Mouse (Mus musculus): ENCODE results near the gene Slc35f1. TPM values are rescaled to one million over a fixed set of nuclear protein-coding genes. Genes with fewer than 3 reads are reported as not detected.
A peak's percentile ranks its signal among the peaks of the same experiment; 100 is the strongest.
"Not testable (repeated sequence)": the region's sequence is repeated elsewhere in the genome, so short reads cannot be mapped to it uniquely, and the experiment has no call there.

Gene Slc35f1
- polyA plus RNA-seq, 1 experiment from 2014 or later: 29.6 TPM

DNA sequence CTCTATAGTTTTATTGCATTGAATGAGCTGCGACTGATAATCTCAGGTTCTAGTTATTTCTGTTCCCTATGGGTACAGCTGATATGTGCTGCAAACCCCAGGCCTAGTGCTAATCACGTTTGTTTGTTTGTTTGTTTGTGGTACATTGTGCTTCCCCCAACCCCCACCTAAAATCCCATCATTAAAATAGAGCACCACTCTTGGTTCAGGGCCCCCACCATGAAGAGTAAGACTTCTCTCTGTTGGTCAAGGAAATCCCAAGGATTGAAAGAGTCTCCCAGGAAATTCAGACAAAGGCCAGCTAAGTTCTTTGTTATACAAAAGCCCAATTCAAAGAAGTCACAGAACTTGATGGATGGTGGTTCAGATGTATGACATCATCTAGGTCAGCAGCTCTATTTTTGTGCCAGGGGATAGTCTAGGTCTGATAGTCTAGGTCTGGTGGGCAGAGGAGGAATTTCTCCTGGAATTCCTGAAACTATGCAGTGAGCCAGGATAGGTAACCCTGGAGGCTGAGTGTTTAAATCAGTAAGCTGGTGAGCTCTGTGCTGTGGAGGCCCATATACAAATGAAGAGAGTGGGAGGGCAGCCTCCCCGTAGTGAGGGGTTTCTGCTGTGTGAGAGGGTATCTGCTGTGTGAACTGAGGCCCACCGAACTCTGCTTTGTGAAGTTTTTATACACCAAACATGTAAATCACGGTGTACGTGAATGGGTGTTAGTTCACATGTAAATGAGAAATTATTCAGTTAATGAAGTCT, 187.1 kb downstream of the Slc35f1 start:
- Histone ChIP-seq H3K27me3 (no peaks in the 10 kb centered on the region), H3K9ac (no peak overlapping the region), H3K9me3 (no peaks in the 10 kb centered on the region), H3K4me3 (replicated peaks) (no peak overlapping the region), H3K27ac (peak overlapping the region; percentile 87), H3K4me1 (peaks cover 42% of the 10 kb centered on the region), H3K4me2 (peak overlapping the region; percentile 17), H3K36me3 (replicated peaks) (no peaks in the 10 kb centered on the region)
- peak; percentile 85 for ATAC-seq (ENCODE audit: low FRiP score)
- WGBS: 14% methylated on average over 6 of the region's 6 CpGs

DNA sequence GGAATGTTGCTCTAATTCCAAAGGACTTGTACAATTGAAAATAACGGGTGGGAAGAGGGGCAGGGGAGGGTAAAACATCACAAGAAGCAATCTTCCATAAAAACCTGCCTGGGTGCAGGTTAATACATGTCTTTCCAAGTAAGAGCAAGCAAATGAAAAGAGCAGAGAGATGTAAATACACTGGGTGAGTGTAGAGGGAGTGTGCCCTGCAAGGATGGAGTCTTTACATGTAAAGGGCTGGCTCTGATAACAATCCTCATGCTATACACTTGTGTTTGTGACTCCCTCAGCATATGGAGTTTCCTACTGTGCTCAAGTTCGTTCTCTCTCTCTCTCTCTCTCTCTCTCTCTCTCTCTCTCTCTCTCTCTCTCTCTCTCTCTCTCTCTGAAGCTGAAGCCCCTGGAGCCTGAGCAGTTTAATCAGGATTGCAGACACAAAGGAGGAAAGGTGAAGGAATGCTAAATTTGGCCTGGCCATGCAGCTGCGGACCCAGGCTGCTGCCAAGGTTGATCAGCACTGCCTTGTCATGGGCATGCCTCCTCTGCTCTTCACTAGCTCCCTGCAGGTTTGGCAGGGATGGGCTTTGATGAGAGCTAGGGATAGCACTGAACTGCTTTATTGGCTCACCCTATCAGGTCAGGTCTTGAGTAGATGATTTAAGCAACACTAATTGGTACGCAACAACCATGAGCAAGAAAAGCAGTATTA, 187.9 kb downstream of the Slc35f1 start:
- H3K27me3 ChIP-seq: no peaks in the 10 kb centered on the region
- no peaks in the 10 kb centered on the region for H3K36me3 ChIP-seq (replicated peaks)
- H3K4me2 ChIP-seq: 0 out of 2 replicates have a peak overlapping the region, but pooled peaks have one; percentile 3
- no peak overlapping the region for H3K9ac ChIP-seq
- ATAC-seq (ENCODE audit: low FRiP score): peak; percentile 70
- no peaks in the 10 kb centered on the region for H3K9me3 ChIP-seq
- WGBS: 31% methylated on average over 4 of the region's 4 CpGs
- peak overlapping the region; percentile 87 for H3K27ac ChIP-seq
- peaks cover 44% of the 10 kb centered on the region for H3K4me1 ChIP-seq
- no peak overlapping the region for H3K4me3 ChIP-seq (replicated peaks)

DNA sequence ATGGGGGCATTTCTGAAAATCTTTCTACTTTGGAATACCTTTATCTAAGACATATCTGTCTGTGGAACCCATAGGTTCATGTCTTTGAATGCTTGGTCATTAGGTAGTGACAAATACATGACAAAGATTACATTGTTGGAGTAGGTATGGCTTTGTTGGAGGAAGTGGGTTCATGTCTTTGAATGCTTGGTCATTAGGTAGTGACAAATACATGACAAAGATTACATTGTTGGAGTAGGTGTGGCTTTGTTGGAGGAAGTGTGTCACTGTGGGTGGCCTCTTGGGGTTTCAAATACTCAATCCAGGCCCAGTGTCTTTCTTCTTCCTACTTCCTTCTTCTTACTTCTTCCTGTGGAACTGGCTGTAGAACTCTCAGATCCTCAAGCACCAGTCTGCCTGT, 206.4 kb downstream of the Slc35f1 start:
- not testable (repeated sequence) for ATAC-seq (ENCODE audit: low FRiP score); H3K9ac ChIP-seq; H3K27ac ChIP-seq; H3K9me3 ChIP-seq; H3K4me3 ChIP-seq (replicated peaks); H3K36me3 ChIP-seq (replicated peaks); H3K4me2 ChIP-seq; H3K27me3 ChIP-seq; H3K4me1 ChIP-seq

DNA sequence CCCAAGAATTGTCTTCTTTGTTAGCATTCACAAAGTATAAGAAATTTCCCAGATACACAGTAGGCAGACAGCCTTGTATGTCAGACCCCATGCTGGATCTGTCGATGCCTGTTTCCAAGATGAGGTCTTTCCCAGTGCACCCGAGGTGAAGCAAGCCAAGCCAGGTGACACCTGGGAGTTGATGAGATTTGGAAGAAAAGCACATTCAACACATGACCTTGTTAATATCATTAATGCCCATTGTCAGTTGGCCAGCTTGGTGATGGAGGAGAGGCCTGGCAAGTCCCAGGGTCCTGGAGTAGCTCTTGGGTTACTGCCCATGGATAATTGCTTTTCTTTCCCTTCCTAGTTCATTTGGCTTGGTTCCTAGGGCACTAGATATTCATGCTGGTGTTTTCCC, 214.6 kb downstream of the Slc35f1 start:
- Histone ChIP-seq H3K9me3 (no peaks in the 10 kb centered on the region), H3K27ac (no peak overlapping the region), H3K36me3 (replicated peaks) (no peaks in the 10 kb centered on the region), H3K4me3 (replicated peaks) (no peak overlapping the region), H3K4me2 (no peak overlapping the region), H3K9ac (no peak overlapping the region), H3K4me1 (no peaks in the 10 kb centered on the region), H3K27me3 (no peaks in the 10 kb centered on the region)
- ATAC-seq (ENCODE audit: low FRiP score): no peak
- 87% methylated on average over 2 of the region's 2 CpGs for WGBS

DNA sequence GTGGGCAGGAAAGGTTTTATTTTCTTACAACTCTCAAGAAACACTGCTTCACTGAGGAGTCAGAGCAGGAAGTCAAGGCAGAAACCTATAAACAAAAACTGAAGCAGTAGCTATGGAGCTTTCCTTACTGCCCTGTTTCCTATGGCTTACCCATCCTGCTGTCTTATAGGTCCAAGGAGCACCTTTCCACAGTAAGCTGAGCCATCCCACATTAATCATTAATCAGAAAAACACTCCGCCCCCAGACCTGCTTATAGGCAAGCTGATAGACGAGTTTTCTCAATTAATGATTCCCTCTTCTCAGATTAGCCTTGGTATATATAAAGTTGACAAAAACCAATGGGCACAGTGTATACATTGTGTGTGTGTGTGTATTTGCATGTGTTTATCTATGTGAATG, 221.4 kb downstream of the Slc35f1 start:
- Histone ChIP-seq H3K27me3 (no peaks in the 10 kb centered on the region), H3K27ac (no peak overlapping the region)

DNA sequence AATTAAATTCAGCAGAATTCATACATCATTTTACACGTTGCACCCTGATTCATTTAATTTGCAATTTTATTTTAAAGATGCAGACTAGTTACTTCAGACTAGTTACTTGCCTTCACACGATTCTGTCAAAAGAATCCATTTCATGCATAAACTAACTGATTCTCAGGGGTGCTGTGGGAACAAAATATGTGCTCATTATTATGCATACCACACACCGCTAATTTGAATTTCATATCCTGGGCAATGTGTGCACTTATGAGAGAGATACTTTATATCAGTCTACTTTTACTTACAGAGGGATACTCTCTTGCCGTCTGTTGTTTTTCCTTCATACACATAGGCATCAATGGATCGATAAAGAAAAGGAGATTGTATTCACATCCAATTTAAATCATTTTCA, 228.4 kb downstream of the Slc35f1 start:
- Histone ChIP-seq H3K4me1 (no peaks in the 10 kb centered on the region), H3K27me3 (no peaks in the 10 kb centered on the region), H3K36me3 (replicated peaks) (no peaks in the 10 kb centered on the region), H3K27ac (no peak overlapping the region), H3K4me2 (no peak overlapping the region), H3K4me3 (replicated peaks) (no peak overlapping the region), H3K9ac (no peak overlapping the region), H3K9me3 (no peaks in the 10 kb centered on the region)
- ATAC-seq (ENCODE audit: low FRiP score): no peak
- 62% methylated on average over 5 of the region's 5 CpGs for WGBS

More for the DNA sequence above, 221.4 kb downstream of the Slc35f1 start:
- no peak overlapping the region for H3K4me2 ChIP-seq
- no peak overlapping the region for H3K4me3 ChIP-seq (replicated peaks)
- ATAC-seq (ENCODE audit: low FRiP score): no peak
- H3K9ac ChIP-seq: no peak overlapping the region
- no peaks in the 10 kb centered on the region for H3K4me1 ChIP-seq
- H3K9me3 ChIP-seq: no peaks in the 10 kb centered on the region
- H3K36me3 ChIP-seq (replicated peaks): no peaks in the 10 kb centered on the region
- 84% methylated on average over 2 of the region's 2 CpGs for WGBS

DNA sequence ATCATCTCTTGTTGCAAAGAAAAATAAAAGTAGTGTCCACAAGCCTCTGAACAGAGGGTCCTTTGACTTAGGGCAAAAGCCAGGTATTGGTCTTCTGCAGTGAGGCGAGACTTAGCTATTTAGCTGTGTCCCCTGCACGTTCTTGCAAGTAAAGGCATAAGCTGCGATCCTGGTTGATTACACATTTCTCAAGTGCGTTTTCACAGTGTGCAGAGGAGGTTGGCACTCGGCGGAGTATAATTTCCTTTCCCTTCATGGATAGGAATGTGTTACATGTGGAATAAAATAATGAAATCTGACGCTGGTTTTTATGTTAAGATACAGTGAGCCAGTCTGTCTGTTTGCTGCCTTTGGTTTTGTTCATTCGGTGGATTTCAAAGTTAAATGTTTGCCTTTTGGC, 232.8 kb downstream of the Slc35f1 start:
- no peak overlapping the region for H3K4me2 ChIP-seq
- no peak overlapping the region for H3K9ac ChIP-seq
- WGBS: 83% methylated on average over 8 of the region's 8 CpGs
- no peaks in the 10 kb centered on the region for H3K9me3 ChIP-seq
- H3K4me1 ChIP-seq: no peaks in the 10 kb centered on the region
- H3K4me3 ChIP-seq (replicated peaks): no peak overlapping the region
- no peak overlapping the region for H3K27ac ChIP-seq
- H3K27me3 ChIP-seq: no peaks in the 10 kb centered on the region
- no peaks in the 10 kb centered on the region for H3K36me3 ChIP-seq (replicated peaks)
- ATAC-seq (ENCODE audit: low FRiP score): no peak

DNA sequence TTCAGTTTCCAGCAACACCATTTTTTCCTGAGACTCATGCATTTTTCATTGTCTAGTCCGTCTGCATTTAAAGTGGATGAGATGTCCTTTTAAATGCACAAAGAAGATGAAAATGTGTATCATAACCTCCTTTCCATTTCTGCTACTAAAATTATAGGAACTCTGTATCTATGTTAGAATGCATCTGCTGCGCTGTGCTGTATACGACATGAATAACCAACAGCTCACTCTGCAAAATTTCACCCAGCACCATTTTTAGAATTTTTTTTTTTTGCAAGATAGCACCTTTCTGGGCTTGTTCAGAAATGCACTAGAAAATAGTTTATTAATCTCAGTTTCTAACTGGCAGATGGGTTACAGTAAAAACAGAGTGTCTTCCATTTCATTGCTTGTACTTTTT, 236.0 kb downstream of the Slc35f1 start:
- no peak overlapping the region for H3K4me3 ChIP-seq (replicated peaks)
- H3K27ac ChIP-seq: no peak overlapping the region
- H3K4me2 ChIP-seq: no peak overlapping the region
- no peak overlapping the region for H3K9ac ChIP-seq
- H3K9me3 ChIP-seq: no peaks in the 10 kb centered on the region
- ATAC-seq (ENCODE audit: low FRiP score): no peak
- WGBS: 87% methylated on average over 3 of the region's 3 CpGs
- no peaks in the 10 kb centered on the region for H3K27me3 ChIP-seq
- H3K4me1 ChIP-seq: no peaks in the 10 kb centered on the region
- no peaks in the 10 kb centered on the region for H3K36me3 ChIP-seq (replicated peaks)

DNA sequence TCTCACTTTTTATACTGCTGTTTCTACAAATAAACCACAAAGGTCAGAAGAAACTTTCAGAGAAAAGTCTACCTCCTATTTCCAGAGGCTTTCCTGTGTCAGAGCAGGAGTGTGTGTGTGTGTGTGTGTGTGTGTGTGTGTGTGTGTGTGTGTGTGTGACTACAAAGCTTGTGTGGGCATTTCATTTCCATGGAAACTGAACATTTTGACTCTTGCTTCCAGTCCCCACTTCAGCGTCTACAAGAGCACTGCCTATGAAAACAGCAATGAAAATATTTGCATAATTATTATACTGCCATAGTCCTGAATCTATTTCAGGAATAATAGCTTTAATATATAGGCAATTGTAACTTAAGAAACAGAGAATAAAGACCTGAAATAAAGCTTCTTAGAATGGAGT, 241.8 kb downstream of the Slc35f1 start:
- Histone ChIP-seq H3K36me3 (replicated peaks) (no peaks in the 10 kb centered on the region), H3K9me3 (no peaks in the 10 kb centered on the region), H3K4me1 (no peaks in the 10 kb centered on the region), H3K9ac (no peak overlapping the region), H3K4me2 (no peak overlapping the region), H3K27me3 (no peaks in the 10 kb centered on the region), H3K27ac (no peak overlapping the region), H3K4me3 (replicated peaks) (no peak overlapping the region)
- no peak for ATAC-seq (ENCODE audit: low FRiP score)
- WGBS: 28% methylated on average over 1 of the region's 1 CpGs

DNA sequence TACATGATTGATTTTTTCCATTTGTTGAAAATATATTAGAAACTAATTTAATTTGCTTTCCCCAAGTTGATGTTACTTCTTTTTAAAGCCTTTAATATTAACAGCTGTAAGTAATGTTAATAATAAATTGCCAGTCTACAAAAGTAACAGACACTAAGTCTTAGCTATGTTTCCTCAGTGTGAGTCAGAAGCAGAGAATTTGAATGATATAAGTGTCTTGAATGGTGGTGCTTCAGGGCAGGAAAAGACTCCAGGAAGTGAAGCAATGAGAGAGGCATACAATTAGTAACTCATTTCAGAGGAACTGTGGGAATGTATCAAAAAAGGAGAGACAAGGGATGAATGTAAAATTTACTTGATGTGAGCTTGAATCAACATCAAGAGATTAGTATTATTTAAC, 244.3 kb downstream of the Slc35f1 start:
- Histone ChIP-seq H3K27ac (no peak overlapping the region), H3K9ac (no peak overlapping the region)

DNA sequence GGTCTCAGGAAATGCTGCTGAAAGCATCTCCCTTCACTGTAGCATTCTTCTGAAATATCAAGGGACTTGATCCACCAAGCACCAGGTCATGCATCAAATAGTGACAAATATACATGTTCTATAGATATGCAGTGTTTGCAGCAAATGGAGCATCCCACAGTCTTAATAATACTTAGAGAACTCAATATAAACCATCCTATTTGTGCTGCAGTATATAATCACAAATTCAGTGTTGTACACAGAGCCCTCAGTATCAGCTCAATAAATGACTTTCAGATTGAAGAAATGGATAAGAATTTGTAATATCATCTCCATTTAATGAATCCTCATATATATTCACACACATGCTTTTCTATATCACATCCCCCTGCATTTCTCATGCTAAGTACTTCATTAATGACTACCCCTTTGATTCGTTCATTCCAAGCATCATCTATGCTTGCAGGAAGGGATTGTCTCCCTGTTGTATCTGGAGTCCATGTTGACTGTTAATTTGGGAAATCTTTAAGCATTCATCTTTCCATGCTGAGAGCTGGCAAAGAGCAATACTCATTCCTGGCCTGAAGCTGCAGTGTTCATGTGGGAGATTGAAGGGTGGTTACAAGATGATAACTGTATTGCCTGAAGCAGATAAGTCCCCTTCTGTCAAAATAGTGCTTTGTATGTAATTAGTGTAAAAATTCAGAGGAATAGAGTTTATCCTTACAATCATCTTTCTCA, 249.9 kb downstream of the Slc35f1 start:
- 51% methylated on average over 1 of the region's 1 CpGs for WGBS
- Histone ChIP-seq H3K4me3 (replicated peaks) (no peak overlapping the region), H3K4me2 (no peak overlapping the region), H3K27ac (no peak overlapping the region), H3K36me3 (replicated peaks) (no peaks in the 10 kb centered on the region), H3K9ac (no peak overlapping the region), H3K27me3 (no peaks in the 10 kb centered on the region), H3K9me3 (no peaks in the 10 kb centered on the region), H3K4me1 (no peaks in the 10 kb centered on the region)
- no peak for ATAC-seq (ENCODE audit: low FRiP score)

More for the DNA sequence above, 244.3 kb downstream of the Slc35f1 start:
- Histone ChIP-seq H3K36me3 (replicated peaks) (no peaks in the 10 kb centered on the region), H3K9me3 (no peaks in the 10 kb centered on the region), H3K27me3 (no peaks in the 10 kb centered on the region), H3K4me1 (no peaks in the 10 kb centered on the region), H3K4me2 (no peak overlapping the region), H3K4me3 (replicated peaks) (no peak overlapping the region)
- no peak for ATAC-seq (ENCODE audit: low FRiP score)

DNA sequence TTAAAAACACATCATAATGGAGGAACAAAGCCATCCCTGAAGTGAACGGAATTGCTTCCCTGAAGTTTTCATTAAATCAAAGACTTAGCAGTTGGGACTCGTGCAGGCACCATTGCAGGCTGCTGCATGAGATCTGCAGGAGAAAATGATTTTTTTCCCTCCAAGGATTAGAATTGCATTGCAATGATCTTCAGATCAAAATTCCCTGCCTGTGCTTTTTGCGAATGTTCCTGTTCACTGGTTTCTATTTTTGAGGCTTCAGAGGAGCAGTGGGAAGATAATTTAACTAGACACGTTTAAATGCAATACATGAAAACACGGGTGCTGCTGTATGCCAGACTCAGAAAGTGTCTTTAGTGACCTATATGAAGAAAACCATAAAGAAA, 250.5 kb downstream of the Slc35f1 start:
- Histone ChIP-seq H3K9ac (no peak overlapping the region), H3K27me3 (no peaks in the 10 kb centered on the region), H3K27ac (no peak overlapping the region), H3K9me3 (no peaks in the 10 kb centered on the region), H3K4me3 (replicated peaks) (no peak overlapping the region), H3K4me1 (no peaks in the 10 kb centered on the region), H3K4me2 (no peak overlapping the region), H3K36me3 (replicated peaks) (no peaks in the 10 kb centered on the region)
- no peak for ATAC-seq (ENCODE audit: low FRiP score)
- WGBS: 62% methylated on average over 5 of the region's 5 CpGs
